Mouse (Mus musculus) erythroblast, embryonic 14.5 days (primary cell): ENCODE measurements around the gene Recql5.

ENCODE experiments used
- GATA1 ChIP-seq: IDR thresholded peaks from 2 replicates; pipeline ENCODE4 v1.6.1; 2012; ENCODE audit warnings: low read length, inconsistent platforms, mixed read lengths
- TAL1 ChIP-seq: IDR thresholded peaks from 3 replicates; pipeline ENCODE4 v1.6.1; 2012; ENCODE audit warnings: low read length, inconsistent platforms, mixed read lengths

DNA sequence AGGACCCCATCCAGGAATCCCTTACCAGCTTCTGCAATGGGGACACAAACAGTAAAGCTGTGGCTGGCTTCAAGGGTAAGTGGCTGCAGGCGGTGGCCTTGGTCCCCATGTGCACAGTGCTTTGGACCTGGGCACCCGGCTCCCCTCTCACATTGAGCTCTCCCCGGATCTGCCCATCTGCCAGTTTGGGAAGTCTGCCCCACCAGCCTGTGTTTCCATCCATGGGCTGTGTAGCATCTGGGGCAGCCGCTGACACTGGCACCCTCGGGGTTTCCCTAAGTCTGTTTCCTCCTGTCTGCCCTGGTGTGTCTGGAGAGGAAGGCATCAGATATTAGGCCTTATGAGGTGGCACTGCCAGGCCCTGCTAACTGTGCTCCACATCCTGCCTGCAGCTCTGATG, 45.3 kb downstream of the Recql5 start:
- TF ChIP-seq GATA1 (no peak), TAL1 (no peak)
